Mouse (Mus musculus) embryonic fibroblast, embryonic 13.5 days (primary cell): Measurements from ENCODE around the gene Pbx4.

ENCODE experiments used
- CTCF ChIP-seq: IDR thresholded peaks from 2 replicates; pipeline ENCODE4 v1.5.1; 2011; ENCODE audit warnings: mild to moderate bottlenecking, control low read depth, low read length, moderate library complexity, borderline replicate concordance; ENCODE audit not compliant: insufficient read depth
- POLR2A ChIP-seq: IDR thresholded peaks from 2 replicates; pipeline ENCODE4 v1.6.1; 2011; ENCODE audit warnings: low read depth, mild to moderate bottlenecking, control low read depth, low read length, moderate library complexity

DNA sequence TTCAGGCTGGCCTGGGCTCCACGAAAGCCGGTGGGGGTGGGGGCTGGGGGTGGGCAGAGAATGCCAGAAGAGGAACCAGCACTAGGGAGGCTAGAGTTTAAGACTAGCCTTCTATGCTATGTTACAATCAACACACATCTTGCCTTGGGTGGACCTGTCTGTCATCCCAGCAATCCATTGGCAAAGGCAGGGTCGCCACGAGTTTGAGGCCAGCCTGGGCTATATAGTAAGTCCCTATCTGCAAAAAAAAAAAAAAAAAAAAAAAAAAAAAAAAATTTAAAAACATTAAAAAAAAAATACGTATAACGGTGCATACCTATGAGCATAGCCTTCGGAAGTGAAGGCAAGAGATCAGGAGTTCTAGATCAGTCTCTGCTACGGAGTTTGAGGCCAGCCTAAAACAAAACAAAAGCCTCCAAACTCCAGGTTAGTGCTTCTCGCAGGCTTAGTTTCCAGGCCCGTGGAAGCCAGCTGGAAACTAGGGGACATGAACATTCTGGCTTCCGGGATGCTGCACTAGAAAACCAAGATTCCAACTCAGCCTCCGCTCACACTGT, 68.7 kb downstream of the Pbx4 start:
- TF ChIP-seq CTCF: no peak
- TF ChIP-seq POLR2A: no peak
